Mouse (Mus musculus) embryonic fibroblast, embryonic 13.5 days (primary cell): ENCODE data around the gene Pagr1b.
A peak's percentile ranks its signal among the peaks of the same experiment; 100 is the strongest.

ENCODE experiments used
- CTCF ChIP-seq: IDR thresholded peaks from 2 replicates; pipeline ENCODE4 v1.5.1; 2011; ENCODE audit warnings: mild to moderate bottlenecking, control low read depth, low read length, moderate library complexity, borderline replicate concordance; ENCODE audit not compliant: insufficient read depth
- POLR2A ChIP-seq: IDR thresholded peaks from 2 replicates; pipeline ENCODE4 v1.6.1; 2011; ENCODE audit warnings: low read depth, mild to moderate bottlenecking, control low read depth, low read length, moderate library complexity

- 0 out of 2 replicates have a peak, but pooled peaks have one; percentile 14 for TF ChIP-seq POLR2A
- TF ChIP-seq CTCF: no peak
Measured at GRCm38 (mm10) chr7:127021563-127022527, 5.6 kb upstream of the Pagr1b start.
